Mouse (Mus musculus): ENCODE measurements around the gene Zfp423.

- TF ChIP-seq JUND (IDR thresholded peaks at IDR 0.05; ENCODE audit: low read depth, low read length), result no peak
- no peak for TF ChIP-seq CTCF (IDR thresholded peaks at IDR 0.05 in 2 of 3, conservative IDR thresholded peaks at IDR 0.05 in 1 of 3; ENCODE audit: control insufficient read depth in 1 of 3, insufficient read depth in 1 of 3, low read depth in 2 of 3, low read length in 3 of 3, poor library complexity in 1 of 3, severe bottlenecking in 1 of 3)
- no peak for TF ChIP-seq POLR2A (IDR thresholded peaks at IDR 0.05; ENCODE audit: control insufficient read depth in 1 of 2, insufficient read depth in 1 of 2, low read depth in 1 of 2, low read length in 2 of 2, poor library complexity in 1 of 2)
- TF ChIP-seq MYC (IDR thresholded peaks at IDR 0.05; ENCODE audit: low read depth, low read length), result no peak
- TF ChIP-seq MAX (IDR thresholded peaks at IDR 0.05; ENCODE audit: low read length), result no peak
- no peak for TF ChIP-seq MAZ (IDR thresholded peaks at IDR 0.05; ENCODE audit: low read depth, low read length)
- no peak for TF ChIP-seq SMC3 (IDR thresholded peaks at IDR 0.05; ENCODE audit: low read depth, low read length)
- TF ChIP-seq TAL1 (IDR thresholded peaks at IDR 0.05; ENCODE audit: low read length), result no peak
- TF ChIP-seq TCF12 (IDR thresholded peaks at IDR 0.05; ENCODE audit: low read depth, low read length), result no peak
- TF ChIP-seq NRF1 (IDR thresholded peaks at IDR 0.05; ENCODE audit: insufficient read depth, low read depth, low read length, poor library complexity, severe bottlenecking), result no peak
- no peak for TF ChIP-seq ZC3H11A (IDR thresholded peaks at IDR 0.05; ENCODE audit: low read depth, low read length)
- TF ChIP-seq GABPA (IDR thresholded peaks at IDR 0.05; ENCODE audit: low read depth, low read length), result no peak
- TF ChIP-seq EP300 (IDR thresholded peaks at IDR 0.05; ENCODE audit: low read depth in 1 of 2, low read length in 2 of 2), result no peak
These were observed 107.5 kb downstream of the Zfp423 start for GRCm38 (mm10) chr8:87851871-87852270.
